Mouse (Mus musculus) cerebellum, adult 9-11 months (tissue): ENCODE results near the gene Ear14.

ENCODE experiments used
- DNase-seq: peaks from one replicate; pipeline ENCODE4 v3.0.0; 2022

Gene Ear14

DNA sequence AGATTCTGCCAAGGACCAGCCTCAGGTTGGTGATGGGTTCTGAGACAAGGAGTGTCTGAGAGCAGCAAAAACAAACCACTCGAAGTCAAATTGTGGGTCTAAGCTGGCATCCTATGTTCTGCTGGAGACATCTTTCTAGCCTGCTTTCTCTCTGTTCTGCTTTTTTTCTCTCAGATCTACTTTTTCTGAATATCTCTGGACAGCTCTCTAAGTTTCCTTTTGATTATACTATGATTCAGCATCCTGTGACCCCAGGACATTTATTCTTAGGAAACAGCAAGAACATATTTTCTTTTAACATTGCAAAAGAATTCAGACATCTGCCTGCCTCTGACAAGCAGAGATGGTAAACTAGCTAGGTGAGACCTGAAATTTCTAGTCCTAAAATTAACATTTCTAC, 50.4 kb downstream of the Ear14 start:
- DNase-seq: no peak
